Mouse (Mus musculus) left cerebral cortex, adult 8-10 months (tissue): Measurements from ENCODE around the gene Fam172a. TPM values are rescaled to one million over a fixed set of nuclear protein-coding genes. Genes with fewer than 3 reads are reported as not detected.

Experiments used
- DNase-seq, 2 experiments: peaks; one replicate each; pipeline ENCODE4 v3.0.0; 2022; ENCODE audit warnings: low spot score in 2 of 2
- total RNA-seq, 4 experiments: library from RNA; stranded (reverse); gene quantifications; 2 replicates each; pipeline ENCODE4 v1.2.4; 2022

Fam172a gene
- total RNA-seq, 4 experiments from 2014 or later = 38.9 to 42.8 (median 40.4) TPM

GRCm38 (mm10) chr13:77959493-77960272 is 257.9 kb downstream of the Fam172a start:
- DNase-seq = no peak

- no peak for DNase-seq
These were observed 274.4 kb downstream of the Fam172a start for GRCm38 (mm10) chr13:77976248-77976647.

DNA sequence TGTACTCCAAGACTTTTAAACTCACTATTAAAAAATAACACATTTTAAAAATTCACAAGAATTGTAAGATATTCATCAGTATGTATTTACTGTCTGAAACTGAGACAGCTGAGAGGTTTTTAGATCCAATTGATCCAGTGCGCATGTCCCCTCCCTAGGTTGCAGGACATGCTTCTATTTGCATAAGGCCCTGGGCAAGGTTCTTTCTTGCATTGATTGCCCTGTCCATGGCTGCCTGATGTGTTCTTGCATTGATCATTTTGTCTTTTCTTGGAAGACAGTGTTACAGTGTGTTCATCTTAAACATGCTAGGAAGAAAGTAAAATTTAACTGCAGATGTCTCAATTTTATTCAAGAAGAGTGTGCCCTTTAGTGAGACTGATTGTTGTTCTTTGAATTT is 275.3 kb downstream of the Fam172a start:
- DNase-seq = no peak

GRCm38 (mm10) chr13:77982105-77982851 is 280.4 kb downstream of the Fam172a start:
- DNase-seq = no peak

GRCm38 (mm10) chr13:77982852-77983202 is 281.0 kb downstream of the Fam172a start:
- no peak for DNase-seq

DNA sequence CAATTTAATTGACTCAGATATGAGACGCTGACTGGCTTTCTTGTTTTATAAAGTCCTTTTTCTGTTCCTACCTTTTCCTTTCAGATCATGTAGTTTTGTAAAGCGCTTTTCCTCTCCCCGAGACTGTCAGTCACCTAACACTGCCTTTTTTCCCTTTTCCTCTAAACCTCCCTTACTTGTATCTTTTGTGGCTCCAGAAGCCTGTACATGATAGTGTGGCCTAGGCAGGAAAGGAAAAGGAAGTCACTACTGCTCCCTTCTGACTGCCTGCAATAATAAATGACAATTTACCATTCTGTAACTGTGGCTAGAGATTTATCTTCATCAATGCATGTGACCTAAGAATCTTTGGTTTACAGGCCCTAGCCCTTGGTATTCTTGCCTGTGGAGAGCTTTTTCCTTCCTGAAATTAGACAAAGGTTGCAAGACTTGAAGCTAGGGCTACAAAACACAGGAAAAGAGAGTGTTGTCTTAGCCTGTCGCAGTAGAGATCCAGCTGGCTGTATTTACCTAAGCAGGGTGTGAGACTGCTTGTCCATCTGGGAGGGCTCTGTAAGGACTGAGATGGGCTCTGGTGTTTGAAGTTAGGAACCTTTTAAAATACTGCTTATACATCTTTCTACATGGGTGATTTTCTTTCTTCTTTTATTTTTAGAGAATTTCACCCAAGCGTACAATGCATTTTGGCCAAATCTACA is 289.5 kb downstream of the Fam172a start:
- no peak for DNase-seq

GRCm38 (mm10) chr13:78004649-78005048 is 302.8 kb downstream of the Fam172a start:
- DNase-seq = no peak

DNA sequence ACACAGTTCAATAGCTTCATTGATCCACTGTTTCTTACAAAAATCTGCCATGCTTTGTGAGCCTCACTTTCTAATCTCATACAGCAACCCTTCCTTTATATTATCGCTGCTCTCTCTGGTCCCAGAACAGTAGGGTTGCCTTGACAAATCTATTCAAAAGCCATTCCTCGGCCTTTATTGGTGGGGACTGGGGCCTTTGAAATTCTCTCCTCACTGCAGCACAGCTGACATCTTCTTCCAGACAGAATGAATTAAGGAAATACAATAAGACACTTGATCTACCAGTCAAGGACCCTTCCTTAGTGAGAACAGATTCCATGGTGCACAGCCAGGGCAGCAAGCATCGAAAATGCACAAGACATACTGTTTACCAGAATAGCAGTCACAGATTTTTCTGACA is 303.5 kb downstream of the Fam172a start:
- DNase-seq = no peak

GRCm38 (mm10) chr13:78010176-78010575 is 308.3 kb downstream of the Fam172a start:
- DNase-seq = no peak

GRCm38 (mm10) chr13:78024683-78025294 is 323.0 kb downstream of the Fam172a start, which contains the start of gene Pou5f2:
Gene Pou5f2 (plus strand): TSS chr13:78024902.
- DNase-seq = no peak

GRCm38 (mm10) chr13:78032821-78033220 is 331.0 kb downstream of the Fam172a start:
- DNase-seq = no peak

- no peak for DNase-seq
These were observed 335.4 kb downstream of the Fam172a start for GRCm38 (mm10) chr13:78037203-78037602.

- DNase-seq = no peak
These were observed 341.4 kb downstream of the Fam172a start for GRCm38 (mm10) chr13:78043203-78043602.

- no peak for DNase-seq
These were observed 343.3 kb downstream of the Fam172a start for GRCm38 (mm10) chr13:78045116-78045515.

DNA sequence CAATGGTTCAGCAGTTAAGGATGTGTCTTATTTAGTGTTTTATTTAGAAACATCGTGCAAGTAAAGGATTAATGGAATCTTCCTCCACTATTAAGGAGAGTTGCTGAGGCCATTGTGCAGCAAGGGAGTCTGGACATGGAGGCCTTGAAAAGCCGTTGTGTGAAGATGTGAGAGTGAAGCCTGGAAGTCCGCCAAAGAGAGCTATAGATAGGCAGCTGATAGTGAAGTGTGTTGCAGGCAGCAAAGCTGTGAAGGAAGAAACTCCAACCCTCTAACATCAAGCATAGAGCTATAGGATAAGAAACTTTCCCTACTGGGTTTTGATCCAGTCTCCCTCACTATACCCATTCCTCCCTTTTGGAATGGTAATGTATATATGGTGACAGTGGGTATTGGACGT is 385.9 kb downstream of the Fam172a start:
- no peak for DNase-seq

- no peak for DNase-seq
These were observed 388.9 kb downstream of the Fam172a start for GRCm38 (mm10) chr13:78090701-78091100.

DNA sequence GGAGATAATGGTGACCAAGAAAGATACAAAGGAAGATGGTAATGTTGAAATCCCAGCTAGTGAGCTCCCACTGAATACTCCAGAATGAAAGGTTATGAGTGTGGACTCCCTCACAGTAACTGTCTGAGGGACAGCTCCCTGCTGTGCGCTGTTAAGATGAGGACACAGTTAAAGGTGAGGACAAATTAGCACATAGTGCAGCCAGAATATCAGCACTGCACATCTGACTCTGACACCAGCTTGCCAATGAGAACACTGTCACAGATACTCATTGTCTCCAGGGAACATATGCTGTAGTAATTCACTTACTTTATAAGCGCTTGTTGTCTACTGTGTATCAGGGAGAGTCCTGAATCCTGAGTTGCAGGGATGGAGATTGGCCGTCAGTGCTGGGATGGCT is 390.1 kb downstream of the Fam172a start:
- no peak for DNase-seq

GRCm38 (mm10) chr13:78094352-78094751 is 392.5 kb downstream of the Fam172a start:
- no peak for DNase-seq

DNA sequence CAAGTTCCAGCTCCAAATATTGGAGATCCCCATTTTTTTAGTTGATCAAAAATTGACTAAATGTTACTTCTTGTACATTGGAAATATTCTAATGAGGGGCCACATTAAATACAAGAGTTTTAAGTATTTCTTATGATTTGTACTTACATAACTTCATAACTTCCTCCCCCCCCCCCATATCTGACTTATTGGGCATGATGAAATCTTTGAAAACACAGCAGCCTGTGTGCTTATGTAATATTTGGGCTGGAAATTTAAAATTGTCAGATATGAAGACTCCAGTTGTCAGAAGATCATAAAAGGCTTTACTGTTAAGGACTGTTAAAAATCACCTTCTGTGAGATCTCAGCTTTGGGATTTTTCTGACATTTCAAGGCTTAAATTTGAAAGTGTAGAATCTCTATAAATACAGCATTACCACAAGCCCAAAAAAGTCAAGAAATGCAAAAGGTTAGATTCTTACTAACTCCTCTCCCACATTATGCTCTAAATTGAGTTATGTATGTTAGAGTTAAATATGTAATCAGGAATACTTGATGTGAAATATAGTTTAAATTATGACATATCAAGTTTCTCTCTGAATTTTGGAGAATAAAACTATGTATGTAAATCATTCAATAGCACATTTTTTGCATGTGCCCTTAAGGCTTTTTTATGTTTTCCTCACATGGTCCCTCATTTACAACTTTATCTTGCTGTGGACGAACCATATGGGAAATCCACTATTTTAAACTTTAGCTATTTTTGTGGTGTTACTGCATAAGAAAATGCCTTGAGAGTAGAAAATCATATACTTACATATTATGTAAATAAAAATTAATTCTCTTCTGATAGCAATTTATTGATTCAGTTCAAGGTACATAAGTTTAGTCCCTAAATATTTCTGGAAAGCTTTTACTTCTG is 393.5 kb downstream of the Fam172a start:
- no peak for DNase-seq

DNA sequence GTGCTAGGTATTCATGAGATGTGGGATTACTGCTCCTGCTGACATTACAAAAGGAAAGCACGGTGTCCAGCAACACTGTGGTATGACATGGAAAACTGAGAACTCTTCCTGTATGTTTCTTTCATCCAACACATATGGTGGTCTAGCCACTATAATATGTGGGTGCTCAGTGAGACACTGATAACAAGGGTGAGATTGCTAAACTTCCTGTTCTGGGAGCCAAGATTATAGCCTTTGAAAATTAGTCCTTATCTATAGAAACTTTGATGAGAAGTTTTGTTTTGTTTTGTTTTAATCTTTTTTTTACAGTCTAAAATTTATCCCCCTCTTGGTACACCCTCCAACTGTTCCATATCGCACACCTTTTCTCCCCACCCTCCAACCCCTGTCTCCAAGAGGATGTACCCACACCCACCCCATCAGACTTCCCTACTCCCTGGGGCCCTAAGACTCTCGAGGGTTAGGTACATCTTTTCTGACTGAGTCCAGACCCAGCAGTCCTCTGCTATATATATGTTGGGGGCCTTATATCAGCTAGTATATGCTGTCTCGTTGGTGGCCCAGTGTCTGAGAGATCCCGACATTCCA is 397.1 kb downstream of the Fam172a start:
- DNase-seq = no peak
